Comparison of ENCODE assay signal across 33 mouse cellular contexts in the genomic region with DNA sequence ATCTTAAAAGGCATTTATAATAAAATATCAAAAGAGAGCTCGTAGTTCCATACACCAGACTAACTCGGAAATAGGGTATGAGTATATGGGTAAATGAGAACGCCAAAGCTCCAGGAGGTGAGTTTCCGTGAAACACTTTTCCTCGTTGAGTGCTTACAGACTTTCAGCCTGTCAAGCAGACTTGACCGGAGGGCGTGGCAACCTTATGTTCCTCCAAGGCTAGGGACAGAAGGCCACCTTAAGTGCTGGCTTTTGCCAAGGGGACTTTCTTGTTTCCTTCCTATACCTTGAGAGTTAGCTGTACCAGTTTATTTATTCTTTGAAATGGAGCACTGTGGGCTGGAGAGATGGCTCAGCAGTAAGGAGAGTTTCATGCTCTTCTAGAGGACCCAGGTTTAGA. TPM values are rescaled to one million over a fixed set of nuclear protein-coding genes. Genes with fewer than 3 reads are reported as not detected.
DNase-seq lines count a peak whose midpoint lies in the region; ATAC-seq lines count a peak whose summit lies in the region.
"Had no signal": no experiment of that assay in that cellular context is flagged by ENCODE, and none has a peak within 500 bp of the region (broad histone marks: within the 10 kb centered on the region; RNA-seq: fewer than 3 reads in every experiment).

No protein-coding gene starts in this region.

- H3K27ac ChIP-seq in kidney, embryonic 16.5 days (ENCODE audit: low read length), result 0 out of 2 replicates have a peak overlapping the region, but pooled peaks have one; percentile 43
- H3K27ac ChIP-seq: embryonic facial prominence, embryonic 12.5 days; forebrain, embryonic 15.5 days; gastrocnemius, adult 2 months; hindbrain, embryonic 13.5 days; liver, embryonic 14.5 days; lung, embryonic 15.5 days; stomach, postnatal 0 days had no signal

- 42% methylated on average over 7 of the region's 7 CpGs for WGBS in kidney, embryonic 16.5 days

- H3K9ac ChIP-seq in kidney, embryonic 16.5 days (replicated peaks; ENCODE audit: low read length), result no peak overlapping the region
- H3K9ac ChIP-seq: embryonic facial prominence, embryonic 12.5 days; forebrain, embryonic 15.5 days; hindbrain, embryonic 13.5 days; liver, embryonic 14.5 days; lung, embryonic 15.5 days had no signal

- H3K4me3 ChIP-seq in kidney, embryonic 16.5 days (ENCODE audit: low read length), result no peak overlapping the region
- H3K4me3 ChIP-seq: embryonic facial prominence, embryonic 12.5 days; forebrain, embryonic 15.5 days; gastrocnemius, adult 2 months; hindbrain, embryonic 13.5 days; lung, embryonic 15.5 days had no signal

- intact Hi-C loops in heart, postnatal 36 days (cut with DNase I), result no loop called here

- H3K4me1 ChIP-seq in kidney, embryonic 16.5 days (ENCODE audit: insufficient read depth, low read length), result no peaks in the 10 kb centered on the region
- H3K4me1 ChIP-seq: embryonic facial prominence, embryonic 12.5 days; forebrain, embryonic 15.5 days; hindbrain, embryonic 13.5 days; lung, embryonic 15.5 days had no signal

- ATAC-seq in kidney, embryonic 16.5 days (ENCODE audit: low FRiP score, low TSS enrichment), result no peak
- ATAC-seq: CD4-positive, CD25-positive, alpha-beta regulatory T cell, adult 4 months; forebrain, embryonic 15.5 days; intestine, embryonic 16.5 days; midbrain, embryonic 16.5 days; Patski had no signal

- H3K36me3 ChIP-seq in kidney, embryonic 16.5 days (ENCODE audit: insufficient read depth, low read length), result peaks cover 48% of the 10 kb centered on the region

- DNase-seq in kidney, adult 8-10 months, result no peak
- DNase-seq in lung, postnatal 14 days, result peak; percentile 10
- no peak for DNase-seq in lung, postnatal 10 days
- peak; percentile 88 for DNase-seq in ZHBTc4 (ENCODE audit: low read depth, low spot score)
- no peak for DNase-seq in heart, postnatal 36 days
- DNase-seq in urinary bladder, postnatal 4 days (ENCODE audit: low spot score in 2 of 2), result no peak
- DNase-seq: adrenal gland, postnatal 25 days; cerebellum, adult 11-12 months; cerebellum, adult 9-11 months; embryo, embryonic 11 days; gastrocnemius, adult 2 months; gastrocnemius, postnatal 36 days; heart, adult 18-20 months; heart, postnatal 4 days; layer of hippocampus, adult 9-11 months; liver; right cerebral cortex, adult 18-20 months; right cerebral cortex, postnatal 4 days; thymus, adult 18-20 months; thymus, postnatal 36 days had no signal

- no peak overlapping the region for H3K4me2 ChIP-seq in kidney, embryonic 16.5 days (replicated peaks; ENCODE audit: low read depth, low read length)
- H3K4me2 ChIP-seq: embryonic facial prominence, embryonic 12.5 days; forebrain, embryonic 15.5 days; heart, embryonic 11.5 days; hindbrain, embryonic 13.5 days; lung, embryonic 15.5 days; midbrain, embryonic 11.5 days had no signal

- no peaks in the 10 kb centered on the region for H3K9me3 ChIP-seq in kidney, embryonic 16.5 days (ENCODE audit: low read length)
- H3K9me3 ChIP-seq: embryonic facial prominence, embryonic 12.5 days; forebrain, embryonic 15.5 days; hindbrain, embryonic 13.5 days; lung, embryonic 15.5 days had no signal

- H3K27me3 ChIP-seq in kidney, embryonic 16.5 days (ENCODE audit: insufficient read depth, low read length), result no peaks in the 10 kb centered on the region
- H3K27me3 ChIP-seq: embryonic facial prominence, embryonic 12.5 days; forebrain, embryonic 15.5 days; hindbrain, embryonic 13.5 days; lung, embryonic 15.5 days; Patski had no signal

RNA-seq across cellular contexts. Expression of a gene that starts 14.2 kb away (rescaled TPM):
- 123 and 127 TPM in 2 replicates for polyA plus RNA-seq in kidney, embryonic 16.5 days (2015; fragmentation: Nextera tagmentation; extraction: Ambion mirVana)
- total RNA-seq in heart, postnatal 36 days (2021), result 10 to 100 TPM; 28.6 to 32.0 TPM

RNA-seq across cellular contexts. Expression of a gene that starts 21.9 kb away (rescaled TPM):
- 61.4 and 62.1 TPM in 2 replicates for polyA plus RNA-seq in kidney, embryonic 16.5 days (2015; fragmentation: Nextera tagmentation; extraction: Ambion mirVana)
- total RNA-seq in heart, postnatal 36 days (2021), result 10 to 100 TPM; 40.8 to 43.9 TPM

RNA-seq across cellular contexts. Expression of a gene that starts 23.2 kb away (rescaled TPM):
- 26.5 and 26.6 TPM in 2 replicates for polyA plus RNA-seq in kidney, embryonic 16.5 days (2015; fragmentation: Nextera tagmentation; extraction: Ambion mirVana)
- total RNA-seq in heart, postnatal 36 days (2021), result 10 to 100 TPM; 47.7 to 49.8 TPM

RNA-seq across cellular contexts. Expression of a gene that starts 29.0 kb away (rescaled TPM):
- polyA plus RNA-seq in kidney, embryonic 16.5 days (2015; fragmentation: Nextera tagmentation; extraction: Ambion mirVana), result 0.24 and 0.35 TPM in 2 replicates
- under 1 TPM; 0.08 to 0.11 TPM for total RNA-seq in heart, postnatal 36 days (2021)
- total RNA-seq: gastrocnemius, postnatal 36 days; heart, adult 18-20 months had no signal
- polyA plus RNA-seq: CD4-positive, CD25-positive, alpha-beta regulatory T cell, adult 4 months; forebrain, embryonic 15.5 days had no signal

Comparison
In these comparisons a context has a peak if more than half of its experiments do, and no peak if none do; other contexts are left out.
1. DNase-seq: peak in lung, postnatal 14 days (single experiment) and ZHBTc4 (single experiment); none in kidney, adult 8-10 months (0 of 2), lung, postnatal 10 days (single experiment), heart, postnatal 36 days (0 of 2) and urinary bladder, postnatal 4 days (0 of 2).